Mouse (Mus musculus): ENCODE data around the gene Brk1.

DNA sequence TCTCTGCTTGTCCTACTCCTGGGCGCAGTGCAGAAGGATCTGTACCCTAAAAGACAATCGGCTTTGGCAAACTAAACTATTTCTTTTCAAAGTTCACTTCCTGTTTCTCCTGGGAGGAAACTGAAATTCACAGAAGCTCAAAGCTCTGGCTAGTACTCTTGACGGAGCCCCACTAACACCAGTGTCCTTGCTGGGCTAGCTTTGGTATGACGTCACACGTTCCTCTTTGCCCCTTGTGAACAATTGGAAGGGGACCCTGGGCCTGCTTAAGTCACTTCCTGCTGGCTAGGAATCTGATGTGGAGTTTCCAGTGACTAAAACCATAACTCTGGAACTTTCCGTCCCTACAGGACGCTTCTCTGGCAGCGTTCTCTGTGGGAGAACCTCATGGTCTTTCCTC is 40.2 kb downstream of the Brk1 start:
- TF ChIP-seq ZC3H11A (IDR thresholded peaks at IDR 0.05; ENCODE audit: low read depth, low read length) (no peak), POLR2A (IDR thresholded peaks at IDR 0.05; ENCODE audit: control insufficient read depth in 1 of 2, insufficient read depth in 1 of 2, low read depth in 1 of 2, low read length in 2 of 2, poor library complexity in 1 of 2) (no peak), CTCF (IDR thresholded peaks at IDR 0.05 in 2 of 3, conservative IDR thresholded peaks at IDR 0.05 in 1 of 3; ENCODE audit: control insufficient read depth in 1 of 3, insufficient read depth in 1 of 3, low read depth in 2 of 3, low read length in 3 of 3, poor library complexity in 1 of 3, severe bottlenecking in 1 of 3) (no peak), USF1 (IDR thresholded peaks at IDR 0.05; ENCODE audit: low read depth, low read length) (no peak), GATA1 (IDR thresholded peaks at IDR 0.05; ENCODE audit: low read depth, low read length) (no peak), ELF1 (IDR thresholded peaks at IDR 0.05; ENCODE audit: low read depth, low read length) (no peak), E2F4 (IDR thresholded peaks at IDR 0.05; ENCODE audit: borderline replicate concordance, low read depth, low read length) (no peak), JUND (IDR thresholded peaks at IDR 0.05; ENCODE audit: low read depth, low read length) (no peak), ZMIZ1 (IDR thresholded peaks at IDR 0.05; ENCODE audit: low read depth, low read length) (no peak), MYC (IDR thresholded peaks at IDR 0.05; ENCODE audit: low read depth, low read length) (no peak), MEF2A (IDR thresholded peaks at IDR 0.05; ENCODE audit: extremely low read depth, insufficient replicate concordance, low read depth, low read length, poor library complexity, severe bottlenecking) (no peak), MAX (IDR thresholded peaks at IDR 0.05; ENCODE audit: low read length) (no peak), EP300 (IDR thresholded peaks at IDR 0.05; ENCODE audit: low read depth in 1 of 2, low read length in 2 of 2) (no peak)
